35 mouse cellular contexts compared by ENCODE assay signal in the genomic region with DNA sequence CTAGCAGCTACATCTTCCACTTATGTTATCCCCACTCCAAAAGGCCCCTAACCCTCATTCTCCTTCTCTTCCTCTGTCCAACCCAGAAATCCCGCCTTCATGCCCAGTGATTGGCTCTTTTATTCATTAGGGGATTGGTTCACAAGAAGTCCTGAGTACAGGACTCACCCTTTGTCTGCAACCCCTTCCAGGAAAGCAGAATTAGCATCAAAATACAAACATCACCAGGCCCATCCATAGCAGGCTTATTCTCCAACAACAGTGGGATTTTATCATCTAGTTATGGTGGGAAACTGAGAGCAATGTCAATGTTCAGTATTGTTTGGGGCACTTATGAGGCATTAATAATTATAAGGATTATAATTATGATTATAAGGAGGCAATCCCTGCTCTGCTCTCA.
"Had no signal": no experiment of that assay in that cellular context is flagged by ENCODE, and none has a peak within 500 bp of the region (broad histone marks: within the 10 kb centered on the region; RNA-seq: fewer than 3 reads in every experiment).

No protein-coding gene starts in this region.

- H3K36me3 ChIP-seq: heart, embryonic 12.5 days; heart, embryonic 13.5 days; heart, embryonic 15.5 days; hindbrain, embryonic 10.5 days; hindbrain, embryonic 12.5 days; hindbrain, embryonic 13.5 days; hindbrain, embryonic 15.5 days; intestine, embryonic 15.5 days; kidney, embryonic 15.5 days had no signal

- DNase-seq: heart, postnatal 10 days; heart, postnatal 14 days; heart, postnatal 36 days; heart, postnatal 4 days; kidney, adult 11 months; kidney, adult 18-20 months; kidney, adult 2 months; kidney, adult 8-10 months; kidney, adult 9 months; kidney, postnatal 10 days; kidney, postnatal 14 days; kidney, postnatal 25 days; kidney, postnatal 36 days; kidney, postnatal 4 days; layer of hippocampus, adult 9-11 months; layer of hippocampus, postnatal 36 days had no signal

- H3K4me1 ChIP-seq: heart, embryonic 12.5 days; heart, embryonic 13.5 days; heart, embryonic 15.5 days; intestine, embryonic 15.5 days; kidney, embryonic 15.5 days had no signal

- H3K9ac ChIP-seq: heart, embryonic 12.5 days; heart, embryonic 13.5 days; heart, embryonic 15.5 days; hindbrain, embryonic 12.5 days; hindbrain, embryonic 13.5 days; hindbrain, embryonic 14.5 days; hindbrain, embryonic 15.5 days; intestine, embryonic 15.5 days; kidney, embryonic 15.5 days had no signal

- H3K4me2 ChIP-seq: heart, embryonic 11.5 days; heart, embryonic 12.5 days; heart, embryonic 13.5 days; heart, embryonic 15.5 days; hindbrain, embryonic 12.5 days; hindbrain, embryonic 13.5 days; hindbrain, embryonic 14.5 days; hindbrain, embryonic 15.5 days; intestine, embryonic 15.5 days; kidney, embryonic 15.5 days had no signal

- H3K4me3 ChIP-seq: heart, embryonic 12.5 days; heart, embryonic 13.5 days; heart, embryonic 15.5 days; hindbrain, embryonic 10.5 days; hindbrain, embryonic 12.5 days; hindbrain, embryonic 13.5 days; hindbrain, embryonic 15.5 days; intestine, embryonic 15.5 days; kidney, embryonic 15.5 days; layer of hippocampus, adult 2 months; left cerebral cortex, adult 2 months had no signal

- ATAC-seq: hindbrain, embryonic 16.5 days; hindbrain, postnatal 0 days; inflammation-experienced regulatory T-cells, adult 6 months; intestine, embryonic 15.5 days; intestine, embryonic 16.5 days; intestine, postnatal 0 days had no signal

- H3K9me3 ChIP-seq: heart, embryonic 12.5 days; heart, embryonic 13.5 days; heart, embryonic 15.5 days; hindbrain, embryonic 10.5 days; hindbrain, embryonic 12.5 days; hindbrain, embryonic 13.5 days; hindbrain, embryonic 15.5 days; intestine, embryonic 15.5 days; kidney, embryonic 15.5 days had no signal

- H3K27ac ChIP-seq: heart, embryonic 13.5 days; heart, embryonic 15.5 days; hindbrain, embryonic 10.5 days; hindbrain, embryonic 12.5 days; hindbrain, embryonic 13.5 days; hindbrain, embryonic 14.5 days; hindbrain, embryonic 15.5 days; hindbrain, postnatal 0 days; intestine, embryonic 15.5 days; kidney, embryonic 15.5 days; kidney, postnatal 0 days; layer of hippocampus, adult 2 months; left cerebral cortex, adult 2 months had no signal

- H3K27me3 ChIP-seq: heart, embryonic 12.5 days; heart, embryonic 13.5 days; heart, embryonic 15.5 days; hindbrain, embryonic 12.5 days; hindbrain, embryonic 13.5 days; hindbrain, embryonic 15.5 days; intestine, embryonic 15.5 days; kidney, embryonic 15.5 days had no signal
